Mouse (Mus musculus) heart, adult 8-10 months (tissue): ENCODE measurements around the gene Brk1. TPM values are rescaled to one million over a fixed set of nuclear protein-coding genes. Genes with fewer than 3 reads are reported as not detected.
A peak's percentile ranks its signal among the peaks of the same experiment; 100 is the strongest.

ENCODE experiments used
- DNase-seq: peaks from one replicate; pipeline ENCODE4 v3.0.0; 2022; ENCODE audit warnings: low spot score
- total RNA-seq, 4 experiments: library from RNA; stranded (reverse); gene quantifications; 2 replicates each; pipeline ENCODE4 v1.2.4; 2022

Brk1 gene
- total RNA-seq, 4 experiments from 2014 or later, result 68.5 to 83.3 (median 75.0) TPM

GRCm38 (mm10) chr6:113623941-113624751 is 19.6 kb downstream of the Brk1 start, which contains the start of gene Vhl:
Vhl (plus strand) TSS chr6:113623959.
- DNase-seq, result peak; percentile 90

DNA sequence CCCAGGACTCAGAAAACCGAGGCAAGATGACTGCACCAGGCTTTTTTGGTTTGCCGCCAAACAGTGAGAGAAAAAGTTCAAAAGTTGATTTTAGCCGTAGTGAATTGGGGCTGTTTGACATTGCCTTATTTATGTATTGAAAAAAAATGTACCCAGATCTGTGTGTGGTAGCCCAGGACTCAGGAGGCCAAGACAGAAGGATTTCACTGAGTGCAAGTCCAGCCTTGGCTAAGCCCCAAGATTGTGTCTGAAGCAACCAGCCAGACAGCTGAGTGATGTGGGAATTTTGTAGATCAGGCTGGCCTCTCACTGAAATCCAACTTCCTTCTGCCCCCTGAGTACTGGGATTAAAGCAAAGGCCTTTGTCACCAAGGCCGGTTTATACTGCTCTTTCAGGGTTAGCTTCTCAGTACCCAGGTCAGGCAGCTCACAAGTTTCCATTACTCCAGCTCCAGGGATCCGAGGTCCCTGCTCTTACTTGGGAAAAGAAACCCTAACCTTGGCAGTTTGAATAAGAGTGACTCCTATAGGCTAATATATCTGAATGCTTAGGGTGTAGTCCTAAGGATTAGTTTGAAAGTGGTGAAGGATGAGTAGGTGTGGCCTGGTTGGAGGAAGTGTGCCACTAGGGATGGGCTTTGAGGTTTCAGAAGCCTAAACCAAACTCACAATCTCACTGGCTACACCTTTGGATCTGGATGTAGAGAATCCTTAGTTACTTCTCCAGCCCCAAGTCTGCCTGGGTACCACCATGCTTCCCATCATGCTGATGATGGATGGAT is 20.6 kb downstream of the Brk1 start:
- DNase-seq, result no peak

GRCm38 (mm10) chr6:113630322-113630721 is 25.8 kb downstream of the Brk1 start:
- no peak for DNase-seq

DNA sequence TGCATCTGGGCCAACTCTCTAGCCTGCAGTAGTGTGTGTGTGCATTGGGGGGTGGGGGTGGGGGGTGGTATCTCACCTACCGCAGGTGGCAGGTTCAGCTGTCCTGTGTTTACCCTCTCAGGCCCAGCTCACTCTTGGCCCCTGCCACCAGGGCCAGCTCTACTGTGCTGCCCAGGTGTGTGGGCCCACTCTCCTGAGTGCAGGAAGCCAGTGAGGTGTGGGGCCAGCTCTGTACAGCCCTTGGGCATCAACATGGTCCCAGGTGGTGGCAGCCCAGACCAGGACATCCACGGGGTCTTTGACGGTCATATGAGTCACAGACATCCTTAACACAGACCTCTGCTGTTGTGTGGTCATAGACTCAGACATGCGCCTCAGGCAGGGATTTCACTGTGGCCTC is 28.3 kb downstream of the Brk1 start:
- no peak for DNase-seq

DNA sequence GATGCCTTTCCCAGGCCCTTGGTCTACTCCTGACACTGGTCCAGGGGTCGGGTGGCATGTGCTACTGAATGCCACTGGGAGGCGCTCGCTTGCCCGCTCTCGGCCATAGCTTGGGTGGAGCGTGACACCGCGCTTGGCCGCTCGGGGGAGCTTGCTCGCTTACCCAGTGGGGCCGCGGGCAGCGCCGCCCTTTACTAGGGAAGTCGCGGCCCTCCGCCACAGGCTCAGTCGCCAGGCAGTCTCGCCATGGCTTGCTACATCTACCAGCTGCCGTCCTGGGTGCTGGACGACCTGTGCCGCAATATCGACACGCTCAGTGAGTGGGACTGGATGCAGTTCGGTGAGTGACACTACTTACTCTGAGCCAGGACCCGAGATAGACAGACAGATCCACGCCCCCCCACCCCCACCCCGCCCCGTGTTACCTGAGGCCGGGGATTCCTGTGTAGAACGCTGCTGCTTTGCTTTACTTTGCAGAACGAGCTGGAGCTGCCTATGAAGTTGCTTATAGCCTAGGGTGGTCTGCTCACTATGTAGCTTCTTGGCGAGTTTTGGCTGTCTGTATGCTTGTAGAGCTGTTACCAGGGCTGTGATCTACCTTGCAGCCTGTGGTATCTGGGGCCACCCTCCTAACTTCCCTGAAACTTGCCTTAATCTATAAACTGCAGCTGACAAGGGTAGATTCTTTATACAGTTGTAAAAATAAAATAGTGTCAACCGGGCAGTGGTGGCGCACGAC is 33.9 kb downstream of the Brk1 start, which contains the start of gene Irak2:
TSS of gene Irak2 (plus strand) at position 166 of the 739 bp plus-strand sequence.
- DNase-seq, result peak; percentile 95

DNA sequence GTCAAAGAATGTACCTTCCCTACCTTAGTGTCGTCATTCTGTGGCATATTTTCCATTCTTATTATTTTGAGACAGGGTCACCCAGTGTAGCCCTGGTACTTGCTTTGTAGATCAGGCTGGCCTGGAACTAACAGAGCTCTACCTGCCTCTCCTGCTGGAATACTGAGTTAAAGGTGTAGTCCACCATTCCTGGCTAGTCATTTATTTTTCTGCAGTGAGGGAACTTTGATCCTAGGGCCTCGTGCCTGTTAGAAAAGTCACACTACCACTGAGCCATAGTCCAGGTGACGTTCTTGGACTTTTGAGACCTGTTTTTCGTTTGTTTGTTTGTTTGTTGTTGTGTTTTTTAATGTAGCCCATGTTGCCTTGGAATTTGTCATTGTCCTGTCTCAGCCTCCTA is 34.6 kb downstream of the Brk1 start:
- DNase-seq, result no peak

DNA sequence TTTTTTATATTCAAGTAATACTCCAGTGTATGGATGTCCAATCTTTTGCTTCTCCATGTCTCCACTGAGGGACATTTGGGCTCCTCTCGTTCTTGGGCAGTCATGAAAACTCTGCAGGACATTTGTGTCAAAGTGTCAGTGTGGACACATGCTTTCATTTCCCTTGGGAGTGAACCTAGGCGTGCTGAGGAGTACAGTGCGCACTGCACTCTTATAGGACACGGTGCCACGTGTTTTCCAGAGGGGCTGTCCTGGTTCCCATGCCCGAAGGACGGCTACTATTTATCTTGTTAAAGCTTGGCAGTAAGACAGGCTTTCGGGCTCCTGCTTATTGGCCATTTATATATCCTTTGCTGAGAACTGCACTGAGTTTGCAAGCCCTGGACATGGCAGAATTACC is 38.0 kb downstream of the Brk1 start:
- no peak for DNase-seq

DNA sequence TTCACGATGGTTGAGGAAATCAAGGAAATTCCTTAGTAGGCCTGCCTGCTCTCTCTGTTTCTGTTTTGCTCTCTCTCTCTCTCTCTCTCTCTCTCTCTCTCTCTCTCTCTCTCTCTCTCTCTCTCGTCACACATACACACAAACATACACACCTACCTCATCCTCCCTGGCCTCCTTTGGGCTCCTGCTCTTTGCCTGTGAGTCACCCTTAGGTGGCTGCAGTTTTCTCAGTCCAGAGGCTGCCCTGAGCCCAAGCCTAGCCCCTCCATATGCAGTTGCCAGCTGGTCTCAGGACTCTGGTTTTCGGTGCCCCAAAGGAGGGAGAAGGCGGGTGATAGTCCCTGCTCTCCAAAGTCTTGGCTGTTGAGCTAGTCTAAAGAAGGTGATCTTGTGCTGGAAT is 38.4 kb downstream of the Brk1 start:
- no peak for DNase-seq

GRCm38 (mm10) chr6:113643967-113644366 is 39.4 kb downstream of the Brk1 start:
- DNase-seq, result no peak

DNA sequence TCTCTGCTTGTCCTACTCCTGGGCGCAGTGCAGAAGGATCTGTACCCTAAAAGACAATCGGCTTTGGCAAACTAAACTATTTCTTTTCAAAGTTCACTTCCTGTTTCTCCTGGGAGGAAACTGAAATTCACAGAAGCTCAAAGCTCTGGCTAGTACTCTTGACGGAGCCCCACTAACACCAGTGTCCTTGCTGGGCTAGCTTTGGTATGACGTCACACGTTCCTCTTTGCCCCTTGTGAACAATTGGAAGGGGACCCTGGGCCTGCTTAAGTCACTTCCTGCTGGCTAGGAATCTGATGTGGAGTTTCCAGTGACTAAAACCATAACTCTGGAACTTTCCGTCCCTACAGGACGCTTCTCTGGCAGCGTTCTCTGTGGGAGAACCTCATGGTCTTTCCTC is 40.2 kb downstream of the Brk1 start:
- DNase-seq, result peak; percentile 93

DNA sequence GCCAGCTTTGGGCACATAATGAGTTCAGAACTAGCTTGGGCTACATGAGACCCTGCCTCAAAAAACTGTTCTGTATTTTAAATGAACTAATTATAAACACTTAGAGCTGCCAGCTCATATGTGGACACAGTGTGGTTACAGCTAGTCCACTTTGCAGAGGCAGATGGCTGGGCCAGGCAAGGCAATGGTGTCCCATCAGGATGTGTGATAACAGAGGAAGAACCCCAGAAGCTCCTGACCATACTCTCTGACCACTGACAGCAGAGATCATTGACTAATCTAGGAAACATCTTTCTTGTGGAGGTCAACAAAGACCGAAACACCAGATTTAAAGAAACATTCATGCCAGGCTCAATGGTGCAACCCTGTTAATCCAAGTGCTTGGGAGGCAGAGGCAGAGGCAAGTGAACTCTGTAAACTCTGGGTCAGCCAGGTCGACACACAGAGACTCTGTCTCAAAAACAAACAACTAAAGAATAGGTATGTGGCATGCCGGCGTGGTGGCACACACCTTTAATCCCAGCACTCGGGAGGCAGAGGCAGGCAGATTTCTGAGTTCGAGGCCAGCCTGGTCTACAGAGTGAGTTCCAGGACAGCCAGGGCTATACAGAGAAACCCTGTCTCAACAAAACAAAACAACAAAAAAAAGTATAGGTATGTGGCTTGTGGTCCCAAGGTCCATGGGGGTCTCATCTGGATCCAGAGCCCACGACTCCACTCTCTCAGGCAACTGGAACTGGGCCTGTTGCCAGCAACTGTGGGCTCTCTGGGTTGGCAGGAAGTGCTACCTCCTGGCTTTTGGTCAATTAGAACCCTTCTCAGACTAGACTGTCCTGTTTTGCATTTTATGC is 45.0 kb downstream of the Brk1 start:
- DNase-seq, result no peak

DNA sequence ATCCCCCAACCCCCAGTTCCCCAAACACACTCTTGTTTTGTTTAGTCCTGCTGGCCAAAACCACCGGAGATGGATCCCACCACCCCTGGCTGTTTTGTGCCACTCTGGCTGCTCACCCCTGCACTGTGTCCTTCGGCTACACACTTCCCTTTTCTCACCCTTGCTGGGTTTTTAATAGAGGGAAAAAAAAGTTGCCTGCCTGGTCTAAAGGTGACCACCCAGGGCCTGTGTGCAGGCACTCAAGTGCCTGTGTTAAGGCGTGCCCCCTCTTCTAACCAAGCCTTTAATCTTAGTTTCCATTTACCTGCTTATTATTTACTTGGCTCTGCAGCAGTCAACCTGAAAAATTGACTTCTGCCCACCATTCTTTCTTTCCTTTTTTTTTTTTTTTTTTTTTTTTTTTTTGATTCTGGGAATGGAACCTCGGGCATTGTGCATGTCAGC is 45.6 kb downstream of the Brk1 start:
- DNase-seq, result no peak

GRCm38 (mm10) chr6:113651626-113652025 is 47.1 kb downstream of the Brk1 start:
- DNase-seq, result no peak

DNA sequence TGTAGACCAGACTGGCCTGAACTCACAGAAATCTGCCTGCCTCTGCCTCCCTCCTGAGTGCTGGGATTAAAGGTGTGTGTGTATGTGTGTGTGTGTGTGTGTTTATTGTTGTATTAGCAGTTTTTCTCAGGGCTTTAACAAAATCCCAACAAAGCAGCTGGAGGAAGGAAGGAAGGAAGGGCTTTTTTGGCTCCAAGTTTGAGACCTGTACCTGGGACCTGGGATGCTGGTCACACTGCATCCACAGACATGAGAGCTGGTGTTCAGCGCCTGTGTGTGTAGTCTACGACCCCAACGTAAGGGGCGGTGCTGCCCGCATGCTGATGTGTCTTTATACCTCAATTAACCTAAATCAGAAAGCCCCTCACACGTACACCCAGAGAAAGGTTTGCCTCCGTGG is 49.0 kb downstream of the Brk1 start:
- no peak for DNase-seq

GRCm38 (mm10) chr6:113654102-113654501 is 49.5 kb downstream of the Brk1 start:
- peak; percentile 51 for DNase-seq

DNA sequence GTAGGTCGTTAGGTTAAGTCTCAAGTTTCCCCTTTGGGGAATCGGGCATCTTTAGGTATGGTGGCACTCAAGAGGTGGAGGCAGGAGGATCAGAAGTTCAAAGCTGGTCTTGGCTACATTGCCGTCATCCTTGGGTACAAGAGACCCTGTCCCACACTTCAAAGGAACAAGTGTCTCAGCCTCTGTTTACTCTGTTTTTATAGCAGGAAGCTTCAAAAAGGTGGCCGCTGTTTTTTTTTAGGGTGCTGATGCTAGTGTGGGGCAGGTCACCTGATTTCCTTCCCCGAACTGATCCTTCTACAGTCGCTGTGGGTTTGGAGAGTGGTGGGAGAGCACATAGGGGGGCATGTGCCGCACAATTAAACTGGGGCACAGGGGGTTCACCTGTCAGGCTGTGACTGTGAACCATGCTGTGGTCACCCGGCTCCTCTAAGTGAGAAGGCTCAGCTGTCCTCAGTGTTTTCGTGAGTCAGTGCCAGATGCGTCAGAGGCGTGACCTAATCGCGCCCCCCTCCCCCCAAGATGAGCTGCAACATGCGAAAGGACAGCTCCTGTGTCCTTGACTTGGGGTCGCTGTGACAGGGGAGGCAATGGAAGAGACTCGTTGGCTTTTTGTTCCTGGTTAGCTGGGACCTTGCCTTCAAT is 50.3 kb downstream of the Brk1 start:
- no peak for DNase-seq

GRCm38 (mm10) chr6:113655475-113655874 is 50.9 kb downstream of the Brk1 start:
- DNase-seq, result no peak

DNA sequence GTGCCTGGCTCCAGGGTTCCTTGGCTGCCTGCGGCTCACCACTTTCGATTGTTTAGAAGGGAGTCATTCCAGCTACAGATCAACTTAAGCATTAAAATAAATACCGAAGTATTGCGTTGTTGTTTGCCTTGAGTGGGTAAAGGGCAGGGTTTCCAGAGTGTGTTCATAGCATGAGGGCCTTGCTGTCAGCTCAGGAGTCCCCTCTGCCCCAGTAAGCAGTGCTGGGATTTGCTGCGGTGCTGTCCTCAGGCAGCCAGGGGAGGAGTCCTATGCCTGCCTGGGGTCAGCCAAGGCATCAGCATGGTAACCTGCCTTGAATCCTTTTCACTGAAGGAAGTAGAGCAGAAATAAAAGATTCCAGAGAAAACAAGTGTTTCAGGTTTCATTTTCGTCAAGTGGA is 52.3 kb downstream of the Brk1 start:
- no peak for DNase-seq

DNA sequence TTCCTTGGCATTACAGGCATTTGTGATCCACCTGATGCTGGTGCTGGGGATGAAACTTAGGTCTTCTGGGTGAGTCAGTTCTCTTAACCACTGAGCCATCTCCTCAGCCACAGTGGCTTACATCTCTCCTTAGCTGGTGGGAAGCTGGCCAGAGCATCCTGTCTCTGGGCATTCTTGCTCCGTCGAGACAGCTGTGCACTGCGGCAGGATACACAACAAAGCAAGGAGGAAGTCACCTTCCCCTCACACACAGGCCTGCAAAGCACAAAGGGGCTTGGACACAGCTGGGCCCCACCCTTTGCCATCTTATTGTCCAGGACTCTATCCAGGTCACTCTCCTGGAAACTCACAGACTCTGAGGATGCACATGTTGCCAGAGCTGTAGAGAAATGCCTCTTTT is 53.7 kb downstream of the Brk1 start:
- DNase-seq, result peak; percentile 41

DNA sequence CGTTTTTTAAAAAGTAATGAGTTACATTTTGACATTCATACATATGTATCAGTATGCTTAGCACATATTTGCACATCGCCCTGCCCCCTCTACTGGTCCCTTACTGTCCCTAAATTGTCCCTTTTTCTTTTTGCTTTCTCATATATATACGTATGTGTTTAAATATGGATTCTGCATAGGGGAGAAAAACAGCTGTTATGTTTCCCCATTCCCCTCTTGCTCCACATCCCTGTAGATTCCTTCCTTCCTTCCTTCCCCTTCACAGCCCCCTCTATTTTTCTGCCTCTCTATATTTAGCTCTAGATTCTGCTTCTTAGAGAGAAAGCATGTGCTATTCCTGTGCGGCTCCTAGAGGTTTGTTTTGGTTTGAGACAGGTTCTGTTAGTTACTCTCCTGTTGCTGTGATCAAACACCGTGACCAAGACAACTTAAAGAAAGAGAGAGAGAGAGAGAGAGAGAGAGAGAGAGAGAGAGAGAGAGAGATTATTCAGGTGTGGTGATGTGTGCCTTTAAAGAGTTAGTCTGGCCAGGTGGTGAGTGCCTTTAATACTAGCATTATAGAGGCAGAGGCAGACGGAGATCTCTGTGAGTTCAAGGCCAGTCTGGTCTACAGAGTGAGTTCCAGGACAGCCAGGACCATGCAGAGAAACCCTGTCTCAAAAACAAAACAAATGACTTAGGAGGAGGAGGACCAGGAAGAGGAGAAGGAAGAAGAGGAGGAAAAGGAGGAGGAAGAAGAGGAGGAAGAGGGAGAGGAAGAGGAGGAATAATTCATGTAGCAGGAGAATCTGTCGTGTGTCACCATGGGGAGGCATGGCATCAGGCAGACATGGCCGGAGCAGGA is 55.3 kb downstream of the Brk1 start:
- DNase-seq, result no peak
